50 mouse cellular contexts compared by ENCODE assay signal in the genomic region with DNA sequence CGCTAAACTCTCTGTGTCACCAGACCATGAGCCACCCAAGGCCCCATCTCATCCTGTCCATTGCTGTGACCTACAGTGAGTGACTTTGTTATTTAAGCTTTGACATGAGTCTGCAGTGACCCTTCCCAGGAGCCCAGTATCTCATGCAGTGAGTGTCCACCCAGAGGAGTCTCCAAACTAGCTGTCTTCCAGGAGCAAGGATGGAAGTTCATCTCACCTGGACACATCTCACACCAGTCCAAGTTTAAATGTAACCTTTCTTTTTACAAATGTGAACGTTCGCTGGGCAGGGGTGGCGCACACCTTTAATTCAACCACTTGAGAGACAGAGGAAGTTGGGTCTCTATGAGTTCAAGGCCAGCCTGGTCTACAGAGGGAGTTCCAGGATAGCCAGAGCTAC. TPM values are rescaled to one million over a fixed set of nuclear protein-coding genes. Genes with fewer than 3 reads are reported as not detected.
"Had no signal": no experiment of that assay in that cellular context is flagged by ENCODE, and none has a peak within 500 bp of the region (broad histone marks: within the 10 kb centered on the region; RNA-seq: fewer than 3 reads in every experiment).

No protein-coding gene starts in this region.

- H3K4me2 ChIP-seq: heart, embryonic 12.5 days; heart, embryonic 13.5 days; heart, embryonic 15.5 days; hindbrain, embryonic 12.5 days; hindbrain, embryonic 13.5 days; hindbrain, embryonic 14.5 days; hindbrain, embryonic 15.5 days; intestine, embryonic 15.5 days; kidney, embryonic 15.5 days had no signal

- H3K4me3 ChIP-seq: heart, embryonic 12.5 days; heart, embryonic 13.5 days; heart, embryonic 15.5 days; hindbrain, embryonic 10.5 days; hindbrain, embryonic 12.5 days; hindbrain, embryonic 13.5 days; hindbrain, embryonic 15.5 days; intestine, embryonic 15.5 days; kidney, embryonic 15.5 days; layer of hippocampus, adult 2 months; left cerebral cortex, adult 2 months had no signal

- ATAC-seq: hindbrain, embryonic 16.5 days; hindbrain, postnatal 0 days; inflammation-experienced regulatory T-cells, adult 6 months; intestine, embryonic 15.5 days; intestine, embryonic 16.5 days; intestine, postnatal 0 days had no signal

- H3K27me3 ChIP-seq: heart, embryonic 12.5 days; heart, embryonic 13.5 days; heart, embryonic 15.5 days; hindbrain, embryonic 12.5 days; hindbrain, embryonic 15.5 days; intestine, embryonic 15.5 days; kidney, embryonic 15.5 days had no signal

- H3K27ac ChIP-seq: heart, embryonic 13.5 days; heart, embryonic 15.5 days; hindbrain, embryonic 12.5 days; hindbrain, embryonic 13.5 days; hindbrain, embryonic 14.5 days; hindbrain, embryonic 15.5 days; hindbrain, postnatal 0 days; intestine, embryonic 15.5 days; kidney, embryonic 15.5 days; kidney, postnatal 0 days; layer of hippocampus, adult 2 months; left cerebral cortex, adult 2 months had no signal

- H3K36me3 ChIP-seq: heart, embryonic 12.5 days; heart, embryonic 13.5 days; heart, embryonic 15.5 days; hindbrain, embryonic 10.5 days; hindbrain, embryonic 12.5 days; hindbrain, embryonic 13.5 days; hindbrain, embryonic 15.5 days; intestine, embryonic 15.5 days; kidney, embryonic 15.5 days had no signal

- DNase-seq: heart, postnatal 4 days; kidney, adult 11 months; kidney, adult 18-20 months; kidney, adult 2 months; kidney, adult 8-10 months; kidney, adult 9 months; kidney, postnatal 10 days; kidney, postnatal 14 days; kidney, postnatal 25 days; kidney, postnatal 36 days; kidney, postnatal 4 days; layer of hippocampus, adult 9-11 months; layer of hippocampus, postnatal 36 days had no signal

- H3K9ac ChIP-seq: heart, embryonic 12.5 days; heart, embryonic 13.5 days; heart, embryonic 15.5 days; hindbrain, embryonic 12.5 days; hindbrain, embryonic 13.5 days; hindbrain, embryonic 14.5 days; hindbrain, embryonic 15.5 days; intestine, embryonic 15.5 days; kidney, embryonic 15.5 days had no signal

- H3K9me3 ChIP-seq: heart, embryonic 13.5 days; heart, embryonic 15.5 days; hindbrain, embryonic 10.5 days; hindbrain, embryonic 12.5 days; hindbrain, embryonic 13.5 days; hindbrain, embryonic 15.5 days; intestine, embryonic 15.5 days; kidney, embryonic 15.5 days had no signal

- H3K4me1 ChIP-seq: hindbrain, embryonic 15.5 days; intestine, embryonic 15.5 days had no signal

RNA-seq across cellular contexts. Expression of a gene that starts 44.4 kb away (rescaled TPM):
- total RNA-seq: heart, postnatal 10 days; heart, postnatal 25 days; heart, postnatal 4 days; hematopoietic stem cell, adult 5-6 weeks; hindbrain, postnatal 0 days; layer of hippocampus, adult 18-20 months; layer of hippocampus, adult 2 months; layer of hippocampus, adult 8-10 months; layer of hippocampus, postnatal 10 days; layer of hippocampus, postnatal 14 days; layer of hippocampus, postnatal 25 days; layer of hippocampus, postnatal 36 days; left cerebral cortex, adult 18-20 months; left cerebral cortex, adult 2 months; left cerebral cortex, adult 8-10 months; left cerebral cortex, postnatal 10 days had no signal
- polyA plus RNA-seq: heart, embryonic 12.5 days; heart, embryonic 13.5 days; heart, embryonic 14.5 days; heart, embryonic 15.5 days; heart, embryonic 16.5 days; heart, postnatal 0 days; hindbrain, embryonic 10.5 days; hindbrain, embryonic 11.5 days; hindbrain, embryonic 12.5 days; hindbrain, embryonic 13.5 days; hindbrain, embryonic 14.5 days; hindbrain, embryonic 15.5 days; hindbrain, embryonic 16.5 days; hindbrain, postnatal 0 days; inflammation-experienced regulatory T-cells, adult 6 months; intestine, embryonic 14.5 days; intestine, embryonic 15.5 days; intestine, embryonic 16.5 days; intestine, postnatal 0 days; kidney, adult 2 months; kidney, embryonic 14.5 days; kidney, embryonic 15.5 days; kidney, embryonic 16.5 days; kidney, postnatal 0 days; large intestine, adult 2 months had no signal
